Mouse (Mus musculus) embryonic facial prominence, embryonic 15.5 days (tissue): ENCODE data around the gene Brsk2. TPM values are rescaled to one million over a fixed set of nuclear protein-coding genes. Genes with fewer than 3 reads are reported as not detected.

Experiments
- ATAC-seq: fragments of 200-750 bp; cut with Nextera tagmentation; 2 replicates; pipeline ENCODE4 v1.8.0; 2017; ENCODE audit warnings: low read depth, moderate TSS enrichment; ENCODE audit not compliant: insufficient number of reproducible peaks, low FRiP score, low TSS enrichment
- H3K27ac ChIP-seq: fragments of 300-500 bp; sonication (generic); replicated peaks from 2 replicates; pipeline ENCODE4 v1.5.1; 2015; ENCODE audit warnings: mild to moderate bottlenecking, inconsistent platforms
- H3K27me3 ChIP-seq: fragments of 300-500 bp; sonication (generic); 2 replicates; pipeline ENCODE4 v1.6.1; 2015; ENCODE audit warnings: inconsistent platforms
- H3K36me3 ChIP-seq: fragments of 300-500 bp; sonication (generic); 2 replicates; pipeline ENCODE4 v1.6.1; 2015; ENCODE audit warnings: mild to moderate bottlenecking, inconsistent platforms
- H3K4me1 ChIP-seq: fragments of 300-500 bp; sonication (generic); 2 replicates; pipeline ENCODE4 v1.6.1; 2015; ENCODE audit warnings: inconsistent platforms
- H3K4me2 ChIP-seq: fragments of 300-500 bp; sonication (generic); replicated peaks from 2 replicates; pipeline ENCODE4 v1.6.1; 2015; ENCODE audit warnings: mild to moderate bottlenecking, inconsistent platforms
- H3K4me3 ChIP-seq: fragments of 300-500 bp; sonication (generic); replicated peaks from 2 replicates; pipeline ENCODE4 v1.5.1; 2015; ENCODE audit warnings: mild to moderate bottlenecking, inconsistent platforms
- H3K9ac ChIP-seq: fragments of 300-500 bp; sonication (generic); 2 replicates; pipeline ENCODE4 v1.6.1; 2015; ENCODE audit warnings: inconsistent platforms
- H3K9me3 ChIP-seq: fragments of 300-500 bp; sonication (generic); replicated peaks from 2 replicates; pipeline ENCODE4 v1.6.1; 2016; ENCODE audit warnings: inconsistent platforms
- WGBS: fragments of 180-500 bp; shearing (Covaris S2); methylation state at CpG from one replicate; pipeline ENCODE4 v1.1.7; 2015; 5-methylcytosine and 5-hydroxymethylcytosine counted together
- polyA plus RNA-seq: library from polyadenylated mRNA; unstranded; fragments of >200 nt; fragmentation: Nextera tagmentation; extraction: Ambion mirVana; gene quantifications from 2 replicates; pipeline ENCODE4 v1.2.1, GENCODE M21; 2015

Brsk2 gene
- polyA plus RNA-seq, 1 experiment from 2014 or later: 1.7 TPM

DNA sequence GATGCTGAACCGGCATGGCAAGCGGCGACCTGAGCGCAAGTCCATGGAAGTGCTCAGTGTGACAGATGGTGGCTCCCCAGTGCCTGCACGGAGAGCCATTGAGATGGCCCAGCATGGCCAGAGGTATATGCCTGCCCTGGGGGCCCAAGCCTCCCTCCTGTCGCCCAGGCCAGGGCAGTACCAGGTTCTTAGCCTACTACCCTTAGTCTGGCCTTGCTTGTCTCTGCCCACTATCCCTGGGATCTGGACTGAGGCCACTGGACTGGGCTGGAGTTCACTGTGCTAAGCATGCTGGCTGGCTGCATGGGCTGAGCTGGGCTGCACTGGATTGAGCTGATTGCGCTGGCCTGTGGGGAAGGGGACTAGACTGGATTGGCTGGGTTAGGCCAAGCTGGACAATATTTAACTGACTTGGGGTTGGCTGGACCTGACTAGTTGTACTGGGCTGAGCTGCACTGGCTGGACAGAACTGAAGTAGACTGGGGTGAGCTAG lies 38.8 kb downstream of the Brsk2 start:
- Histone ChIP-seq H3K9me3 (no peaks in the 10 kb centered on the region), H3K36me3 (no peaks in the 10 kb centered on the region), H3K4me2 (no peak overlapping the region), H3K27me3 (no peaks in the 10 kb centered on the region), H3K9ac (no peak overlapping the region), H3K27ac (no peak overlapping the region), H3K4me1 (no peaks in the 10 kb centered on the region), H3K4me3 (no peak overlapping the region)
- no peak for ATAC-seq
- 81% methylated on average over 7 of the region's 7 CpGs for WGBS

DNA sequence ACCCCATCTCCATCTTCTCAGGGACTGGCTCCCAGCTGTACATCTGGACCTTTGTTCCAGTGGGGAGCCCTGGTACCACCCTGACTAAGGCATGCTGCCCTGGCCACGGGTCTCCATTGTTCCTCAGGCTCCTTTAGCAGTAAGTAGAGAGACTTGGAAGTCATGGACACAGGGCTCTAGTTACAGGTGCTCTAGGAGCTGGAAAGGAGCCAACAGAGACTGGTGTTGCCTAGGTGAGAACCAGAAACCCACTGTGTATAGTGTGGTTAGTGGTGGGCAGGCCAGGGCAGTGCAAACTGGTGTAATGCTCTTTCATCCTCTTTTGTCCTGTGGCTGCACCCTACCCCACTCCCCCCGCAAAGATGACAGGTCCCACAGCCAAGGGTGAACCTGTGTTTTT lies 41.6 kb downstream of the Brsk2 start:
- ATAC-seq: 0 out of 2 replicates have a peak, but pooled peaks have one; percentile 20
- WGBS: 86% methylated on average over 2 of the region's 2 CpGs

DNA sequence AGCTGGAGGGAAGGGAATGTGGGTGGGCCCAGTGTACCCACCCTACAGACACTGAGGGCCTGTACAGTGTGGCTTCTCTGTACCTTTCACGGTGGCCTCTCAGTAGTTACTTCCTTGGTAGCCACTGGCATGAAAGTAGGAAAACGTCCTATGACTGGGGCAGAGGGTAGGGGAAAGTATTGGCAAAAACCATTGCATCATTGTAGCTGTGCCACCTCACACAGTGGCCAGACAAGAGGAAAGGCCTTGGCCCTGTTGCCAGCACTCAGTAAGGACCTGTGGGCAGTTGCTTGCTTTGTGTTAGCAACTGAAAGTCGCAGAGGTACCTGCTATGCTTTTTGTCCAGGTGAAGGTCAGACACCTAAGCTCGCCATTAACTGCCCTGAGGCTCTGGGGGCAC lies 44.6 kb downstream of the Brsk2 start:
- H3K36me3 ChIP-seq: no peaks in the 10 kb centered on the region
- no peak overlapping the region for H3K4me3 ChIP-seq
- H3K4me2 ChIP-seq: no peak overlapping the region
- ATAC-seq: no peak
- H3K9me3 ChIP-seq: no peaks in the 10 kb centered on the region
- no peak overlapping the region for H3K9ac ChIP-seq
- H3K4me1 ChIP-seq: no peaks in the 10 kb centered on the region
- 89% methylated on average over 4 of the region's 4 CpGs for WGBS
- H3K27me3 ChIP-seq: no peaks in the 10 kb centered on the region
- H3K27ac ChIP-seq: no peak overlapping the region

More for the DNA sequence above, 41.6 kb downstream of the Brsk2 start:
- H3K4me1 ChIP-seq: no peaks in the 10 kb centered on the region
- no peaks in the 10 kb centered on the region for H3K36me3 ChIP-seq
- no peaks in the 10 kb centered on the region for H3K9me3 ChIP-seq
- H3K9ac ChIP-seq: no peak overlapping the region
- no peak overlapping the region for H3K4me3 ChIP-seq
- no peak overlapping the region for H3K27ac ChIP-seq
- H3K4me2 ChIP-seq: no peak overlapping the region
- no peaks in the 10 kb centered on the region for H3K27me3 ChIP-seq

DNA sequence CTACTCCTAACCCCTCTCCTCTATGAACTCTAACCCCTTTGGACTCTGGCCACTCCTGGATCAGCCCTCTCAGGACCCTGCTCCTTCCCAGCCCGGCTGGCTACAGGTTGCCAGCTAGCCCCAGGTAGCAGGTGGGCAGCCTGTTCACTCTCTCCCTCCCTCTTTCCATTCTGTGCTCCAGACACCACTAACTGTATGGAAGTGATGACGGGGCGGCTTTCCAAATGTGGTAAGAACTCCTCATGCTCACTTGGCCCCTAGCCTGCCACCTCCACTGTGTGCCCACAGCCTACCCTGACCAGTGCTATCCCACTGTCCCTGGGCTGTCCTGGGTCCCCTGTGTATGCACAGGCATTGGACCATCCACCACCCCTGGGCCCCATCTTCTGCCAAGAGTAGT lies 51.1 kb downstream of the Brsk2 start:
- ATAC-seq: no peak
- no peaks in the 10 kb centered on the region for H3K27me3 ChIP-seq
- 0 out of 2 replicates have a peak, but pooled peaks cover 5% of the 10 kb centered on the region for H3K4me1 ChIP-seq
- 93% methylated on average over 3 of the region's 3 CpGs for WGBS
- no peaks in the 10 kb centered on the region for H3K9me3 ChIP-seq
- no peak overlapping the region for H3K9ac ChIP-seq
- H3K4me2 ChIP-seq: no peak overlapping the region
- no peak overlapping the region for H3K4me3 ChIP-seq
- H3K36me3 ChIP-seq: 0 out of 2 replicates have a peak, but pooled peaks cover 5% of the 10 kb centered on the region
- no peak overlapping the region for H3K27ac ChIP-seq

DNA sequence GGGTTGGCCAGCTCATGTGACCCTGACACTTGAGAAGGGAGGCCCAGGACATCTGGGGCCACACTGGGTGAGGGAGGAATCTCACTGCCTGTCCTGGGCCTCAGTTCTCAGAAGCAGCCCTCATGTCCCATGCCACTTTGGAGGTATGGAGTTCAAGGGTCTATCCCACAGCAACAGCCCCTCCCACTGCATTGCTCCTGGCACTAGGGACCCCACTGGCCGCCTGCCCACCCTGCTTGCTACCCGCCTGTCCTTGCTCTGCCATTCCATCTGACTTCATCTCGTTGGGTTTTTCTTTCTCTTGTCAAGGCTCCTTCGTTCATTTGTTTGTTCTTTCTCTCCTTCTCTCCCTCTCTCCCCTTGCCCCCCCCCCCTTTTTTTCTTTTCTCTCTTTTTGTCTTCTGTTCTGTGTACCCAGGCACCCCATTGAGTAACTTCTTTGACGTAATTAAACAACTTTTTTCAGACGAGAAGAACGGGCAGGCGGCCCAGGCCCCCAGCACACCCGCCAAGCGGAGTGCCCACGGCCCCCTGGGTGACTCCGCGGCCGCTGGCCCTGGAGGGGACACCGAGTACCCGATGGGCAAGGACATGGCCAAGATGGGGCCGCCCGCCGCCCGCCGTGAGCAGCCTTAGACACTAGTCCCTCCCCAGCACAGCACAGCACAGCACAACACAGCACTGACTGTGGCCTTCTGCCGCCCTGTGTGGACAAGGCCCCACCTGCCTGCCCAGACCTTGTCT lies 52.2 kb downstream of the Brsk2 start:
- Histone ChIP-seq H3K4me1 (0 out of 2 replicates have a peak, but pooled peaks cover 5% of the 10 kb centered on the region), H3K4me3 (no peak overlapping the region), H3K9ac (no peak overlapping the region), H3K27ac (no peak overlapping the region), H3K27me3 (no peaks in the 10 kb centered on the region), H3K36me3 (peaks cover 11% of the 10 kb centered on the region; the same call in 1 of the 2 replicates), H3K9me3 (no peaks in the 10 kb centered on the region), H3K4me2 (no peak overlapping the region)
- ATAC-seq: no peak
- 86% methylated on average over 22 of the region's 22 CpGs for WGBS

DNA sequence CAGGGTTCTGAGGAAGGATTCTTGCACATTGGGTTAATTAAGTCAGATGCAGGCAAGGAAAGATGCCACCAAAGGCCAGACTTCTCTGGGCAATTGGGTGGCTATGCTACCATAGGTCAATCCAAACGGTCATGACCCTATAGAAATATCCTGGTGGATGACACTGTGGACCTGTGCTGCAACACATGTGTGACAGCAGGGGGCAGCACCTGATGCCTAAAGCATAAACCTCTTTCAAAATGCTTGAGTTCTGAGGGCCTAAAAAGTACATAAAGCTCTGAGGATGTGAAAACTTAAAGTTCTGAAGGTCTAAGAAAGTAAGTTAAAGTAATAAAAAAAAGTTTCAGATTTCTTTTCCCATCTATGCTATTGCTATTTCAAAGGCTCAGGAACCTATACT lies 67.0 kb downstream of the Brsk2 start:
- Histone ChIP-seq H3K27me3 (no peaks in the 10 kb centered on the region), H3K36me3 (peaks cover 23% of the 10 kb centered on the region), H3K9me3 (no peaks in the 10 kb centered on the region), H3K9ac (no peak overlapping the region), H3K4me1 (peaks cover 9% of the 10 kb centered on the region; the same call in 1 of the 2 replicates), H3K4me3 (no peak overlapping the region), H3K27ac (no peak overlapping the region), H3K4me2 (no peak overlapping the region)
- no peak for ATAC-seq
- WGBS: 67% methylated on average over 1 of the region's 1 CpGs

DNA sequence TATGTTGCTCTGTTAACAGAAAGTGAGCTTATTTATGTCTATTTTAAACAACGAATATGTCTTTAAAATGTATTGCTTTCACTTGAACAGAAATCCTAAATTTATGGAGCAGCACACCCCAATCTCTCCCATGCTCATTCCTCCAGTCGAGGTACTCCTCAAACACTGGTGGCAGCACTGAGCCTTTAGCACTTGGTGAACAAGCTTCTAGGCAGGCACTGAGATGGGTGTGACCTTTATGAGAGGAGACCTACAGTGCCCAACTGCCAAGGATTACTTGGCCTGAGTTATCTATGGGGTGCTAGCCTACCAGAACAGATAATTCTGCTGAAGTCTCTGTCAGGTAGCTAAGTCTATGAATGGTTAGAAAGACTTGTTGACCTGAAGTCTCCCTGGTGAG lies 70.1 kb downstream of the Brsk2 start:
- Histone ChIP-seq H3K36me3 (peaks cover 12% of the 10 kb centered on the region), H3K9ac (no peak overlapping the region), H3K4me1 (peaks cover 9% of the 10 kb centered on the region; the same call in 1 of the 2 replicates), H3K27me3 (no peaks in the 10 kb centered on the region), H3K27ac (no peak overlapping the region), H3K9me3 (no peaks in the 10 kb centered on the region), H3K4me3 (no peak overlapping the region), H3K4me2 (no peak overlapping the region)
- 51% methylated on average over 2 of the region's 2 CpGs for WGBS
- ATAC-seq: no peak

DNA sequence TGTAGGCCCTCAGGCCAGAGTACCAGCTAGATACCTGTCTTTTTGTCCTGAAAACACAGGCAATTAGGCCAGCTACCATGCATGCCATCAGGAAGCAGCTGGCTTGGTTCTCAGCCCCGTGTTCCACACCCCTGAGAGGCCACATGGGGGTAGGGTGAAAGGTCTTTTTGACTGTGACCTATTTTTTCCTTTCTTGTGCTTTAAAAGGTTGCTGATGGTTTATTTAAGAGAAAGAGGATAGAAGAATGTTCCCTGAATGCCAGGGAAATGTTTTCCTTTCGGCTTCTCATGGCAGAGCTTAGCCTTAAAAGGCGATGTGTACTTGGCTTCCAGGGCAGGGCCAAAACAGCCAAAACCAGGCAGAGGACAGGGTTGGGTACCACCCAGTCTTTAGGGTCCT lies 71.3 kb downstream of the Brsk2 start:
- no peak for ATAC-seq

DNA sequence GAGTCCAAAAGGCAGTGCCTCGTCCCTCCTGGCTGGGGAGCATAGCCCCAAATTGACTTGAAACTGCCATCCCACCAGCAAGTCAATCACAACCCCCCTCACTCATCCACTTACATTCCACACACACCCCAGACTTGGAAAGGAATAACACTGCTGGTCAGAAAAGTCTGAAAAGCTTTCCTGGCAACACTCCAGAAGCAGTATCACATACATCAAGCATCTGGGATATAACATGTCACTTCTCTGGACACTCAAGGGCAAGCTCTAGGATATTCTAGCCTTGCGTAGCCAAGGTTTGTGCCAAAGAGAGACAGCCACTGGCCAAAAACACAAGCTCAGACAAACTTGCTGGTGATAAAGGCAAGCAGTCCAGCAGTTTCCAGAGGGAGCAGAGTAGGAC lies 75.6 kb downstream of the Brsk2 start:
- WGBS: 58% methylated on average over 2 of the region's 2 CpGs
- Histone ChIP-seq H3K9ac (no peak overlapping the region), H3K4me2 (no peak overlapping the region), H3K9me3 (no peaks in the 10 kb centered on the region), H3K27me3 (no peaks in the 10 kb centered on the region), H3K4me1 (peaks cover 26% of the 10 kb centered on the region), H3K36me3 (no peaks in the 10 kb centered on the region), H3K27ac (peak overlapping the region; percentile 72), H3K4me3 (no peak overlapping the region)
- no peak for ATAC-seq

More for the DNA sequence above, 71.3 kb downstream of the Brsk2 start:
- peaks cover 18% of the 10 kb centered on the region; the same call in 1 of the 2 replicates for H3K4me1 ChIP-seq
- H3K4me2 ChIP-seq: no peak overlapping the region
- no peaks in the 10 kb centered on the region for H3K9me3 ChIP-seq
- H3K27ac ChIP-seq: no peak overlapping the region
- 58% methylated on average over 3 of the region's 3 CpGs for WGBS
- H3K4me3 ChIP-seq: no peak overlapping the region
- H3K9ac ChIP-seq: no peak overlapping the region
- peaks cover 4% of the 10 kb centered on the region for H3K36me3 ChIP-seq
- no peaks in the 10 kb centered on the region for H3K27me3 ChIP-seq

DNA sequence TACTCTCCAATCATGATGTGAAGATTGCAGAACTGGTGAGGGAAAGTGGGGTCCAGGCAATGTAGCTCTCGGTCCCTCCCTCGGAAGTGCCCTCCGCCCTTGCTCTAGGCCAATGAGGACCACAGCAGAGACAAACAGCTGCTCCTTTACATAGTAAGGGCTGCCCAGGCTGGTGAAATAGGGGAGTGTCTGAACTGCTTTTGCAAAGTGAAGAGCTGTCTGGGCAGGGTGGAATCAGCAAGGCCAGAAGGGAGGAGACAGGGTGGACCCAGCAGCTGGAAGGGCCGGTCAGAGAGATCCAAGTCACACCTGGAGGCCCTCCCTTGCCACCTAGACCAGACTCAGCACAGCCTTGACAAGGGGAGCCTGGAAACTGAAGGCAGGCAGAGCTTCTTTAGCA lies 76.4 kb downstream of the Brsk2 start:
- no peaks in the 10 kb centered on the region for H3K27me3 ChIP-seq
- H3K4me1 ChIP-seq: peaks cover 23% of the 10 kb centered on the region
- no peaks in the 10 kb centered on the region for H3K9me3 ChIP-seq
- no peak overlapping the region for H3K4me2 ChIP-seq
- ATAC-seq: peak; percentile 31; the same call in 1 of the 2 replicates
- H3K36me3 ChIP-seq: no peaks in the 10 kb centered on the region
- WGBS: 64% methylated on average over 4 of the region's 4 CpGs
- H3K27ac ChIP-seq: peak overlapping the region; percentile 72
- H3K9ac ChIP-seq: no peak overlapping the region
- no peak overlapping the region for H3K4me3 ChIP-seq

DNA sequence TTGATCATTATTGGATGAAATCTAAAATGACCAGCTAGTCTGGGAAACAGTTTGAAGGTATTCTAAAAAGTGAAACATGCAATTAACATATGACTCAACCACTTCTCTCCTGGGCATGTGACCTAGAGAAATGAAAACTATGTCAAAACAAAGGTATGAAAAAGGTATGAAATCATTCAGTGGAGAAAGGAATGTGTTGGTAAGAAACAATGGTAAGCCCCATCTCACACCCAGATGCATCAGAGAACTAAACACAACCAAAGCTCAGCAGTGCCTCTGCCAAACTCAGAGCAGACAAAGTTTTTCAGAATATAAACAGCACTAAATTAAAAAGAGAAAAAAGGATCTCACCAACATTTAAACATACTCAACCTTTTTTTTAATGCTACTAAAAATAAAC lies 80.5 kb downstream of the Brsk2 start:
- Histone ChIP-seq H3K9ac (no peak overlapping the region), H3K27me3 (no peaks in the 10 kb centered on the region), H3K36me3 (no peaks in the 10 kb centered on the region), H3K4me1 (peaks cover 25% of the 10 kb centered on the region), H3K9me3 (no peaks in the 10 kb centered on the region), H3K27ac (no peak overlapping the region), H3K4me3 (no peak overlapping the region), H3K4me2 (no peak overlapping the region)
- no peak for ATAC-seq

DNA sequence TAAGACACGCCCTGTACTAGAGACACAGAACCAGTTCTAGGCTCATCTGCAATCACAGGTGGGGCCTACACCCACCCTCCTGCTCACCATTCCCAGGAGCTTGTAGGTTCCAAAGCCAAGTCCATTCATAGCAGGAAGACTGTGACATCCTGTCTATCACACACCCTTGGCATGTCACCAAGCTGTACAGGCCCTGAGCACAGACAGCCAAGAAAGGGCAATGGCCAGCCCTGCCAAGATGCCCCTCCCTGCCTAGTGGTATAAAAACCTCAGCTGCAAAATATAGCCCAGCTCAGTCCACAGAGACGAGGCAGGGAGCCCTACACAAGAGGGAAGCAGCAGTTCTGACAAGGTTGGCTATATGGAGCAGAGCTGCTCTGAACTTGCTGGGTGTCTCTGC lies 84.6 kb downstream of the Brsk2 start:
- Histone ChIP-seq H3K4me2 (no peak overlapping the region), H3K4me1 (peaks cover 7% of the 10 kb centered on the region; the same call in 1 of the 2 replicates), H3K4me3 (no peak overlapping the region), H3K36me3 (no peaks in the 10 kb centered on the region), H3K9ac (no peak overlapping the region), H3K27ac (peak overlapping the region; percentile 60; the same call in 1 of the 2 replicates), H3K9me3 (no peaks in the 10 kb centered on the region), H3K27me3 (no peaks in the 10 kb centered on the region)
- 0 out of 2 replicates have a peak, but pooled peaks have one; percentile 32 for ATAC-seq
- WGBS: 62% methylated on average over 2 of the region's 2 CpGs
